Mouse (Mus musculus): Measurements from ENCODE around the gene H2-DMb1. TPM values are rescaled to one million over a fixed set of nuclear protein-coding genes. Genes with fewer than 3 reads are reported as not detected.
A peak's percentile ranks its signal among the peaks of the same experiment; 100 is the strongest.

H2-DMb1 gene
- total and polyA plus RNA-seq, 3 experiments, result 60.7 to 147 (median 102) TPM

DNA sequence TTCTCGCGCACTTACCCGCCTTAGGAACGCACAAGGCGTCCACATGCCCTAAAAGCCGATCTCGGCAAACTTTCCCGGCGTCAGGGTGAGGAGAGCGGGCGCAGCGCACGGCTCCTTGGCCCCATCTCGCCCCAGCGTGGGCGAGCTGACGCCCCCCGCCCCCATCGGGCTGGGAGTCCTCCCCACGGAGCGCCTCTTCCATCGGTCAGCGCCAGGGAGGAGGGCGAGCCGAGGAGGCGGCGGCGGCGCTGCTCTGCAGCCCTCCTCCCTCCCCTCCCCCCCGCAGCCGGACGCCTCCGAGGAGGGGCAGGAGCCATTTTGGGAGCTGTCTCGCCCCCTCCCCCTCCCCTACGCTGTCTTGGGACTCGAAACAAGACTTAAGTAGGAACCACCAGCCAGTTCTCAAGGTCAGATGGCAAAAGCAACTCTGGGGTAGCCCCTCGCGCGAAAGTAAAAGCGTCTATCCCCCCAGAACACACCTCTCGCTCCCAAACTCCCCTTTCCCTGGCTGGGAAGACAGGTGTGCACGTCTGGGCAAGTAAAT lies 32.6 kb upstream of the H2-DMb1 start:
- H3K36me3 ChIP-seq (replicated peaks in 1 of 2; ENCODE audit: control insufficient read depth in 1 of 2, insufficient read depth in 1 of 2, low read length in 1 of 2), result peaks cover 34 to 43% of the 10 kb centered on the region in 2 experiments
- H3K27ac ChIP-seq (ENCODE audit: insufficient read depth, low read depth), result peak overlapping the region; percentile 98
- peak overlapping the region; percentile 99 for H3K9ac ChIP-seq (ENCODE audit: insufficient read depth, low read depth)
- peaks cover 49% of the 10 kb centered on the region for H3K79me2 ChIP-seq (replicated peaks; ENCODE audit: control insufficient read depth, extremely low read depth, insufficient read depth, poor library complexity, severe bottlenecking)
- H3K4me3 ChIP-seq (replicated peaks in 1 of 3; ENCODE audit: low read depth in 2 of 3, low read length in 2 of 3, poor library complexity in 1 of 3), result peak overlapping the region; percentile 88 to 100 (median 93)
- no peaks in the 10 kb centered on the region for H3K27me3 ChIP-seq (replicated peaks)
- dilution Hi-C loops (cut with MboI; ENCODE audit: extremely low pct_ligation_motif_present, extremely low pct_unique_long_range_greater_than_20kb, low sequenced_read_pairs), result no loop called here
- in situ Hi-C loops (cut with MboI; ENCODE audit: low pct_ligation_motif_present, low pct_unique_long_range_greater_than_20kb, low sequenced_read_pairs), result no loop called here
- no peaks in the 10 kb centered on the region for H3K9me3 ChIP-seq (replicated peaks; ENCODE audit: low read length)
- DNase-seq (ENCODE audit: extremely low read depth), result peak; percentile 89
- 0 out of 2 replicates have a peak, but pooled peaks have one; percentile 9 for TF ChIP-seq MAFK (IDR thresholded peaks at IDR 0.05; ENCODE audit: insufficient replicate concordance, low read length)
- no peak for TF ChIP-seq GABPA (IDR thresholded peaks at IDR 0.05; ENCODE audit: insufficient replicate concordance, low read depth, low read length)
- peak; percentile 81 for TF ChIP-seq MEF2A (IDR thresholded peaks at IDR 0.05; ENCODE audit: borderline replicate concordance, low read depth, low read length)
- peak; percentile 47; the same call in 1 of the 2 replicates for TF ChIP-seq HCFC1 (IDR thresholded peaks at IDR 0.05; ENCODE audit: low read depth, low read length)
- TF ChIP-seq ZNF384 (IDR thresholded peaks at IDR 0.05; ENCODE audit: low read depth, low read length), result no peak
- no peak for TF ChIP-seq MYC (IDR thresholded peaks at IDR 0.05; ENCODE audit: low read depth, low read length)
- no peak for TF ChIP-seq EP300 (IDR thresholded peaks at IDR 0.05; ENCODE audit: low read length)
- TF ChIP-seq SIN3A (IDR thresholded peaks at IDR 0.05; ENCODE audit: low read length), result peak; percentile 44; the same call in 1 of the 2 replicates
- TF ChIP-seq TBP (conservative IDR thresholded peaks at IDR 0.05; ENCODE audit: low read depth, low read length), result peak; percentile 72; the same call in 1 of the 2 replicates
- no peak for TF ChIP-seq ZKSCAN1 (IDR thresholded peaks at IDR 0.05; ENCODE audit: borderline replicate concordance, low read depth, low read length)
- TF ChIP-seq MAX (IDR thresholded peaks at IDR 0.05; ENCODE audit: low read length), result peak; percentile 43; the same call in 1 of the 2 replicates
- peak; percentile 57 for TF ChIP-seq ETS1 (conservative IDR thresholded peaks at IDR 0.05; ENCODE audit: low read depth, low read length)
- TF ChIP-seq CHD2 (IDR thresholded peaks at IDR 0.05; ENCODE audit: low read length), result peak; percentile 95
- TF ChIP-seq MXI1 (IDR thresholded peaks at IDR 0.05; ENCODE audit: low read depth, low read length), result peak; percentile 84
- TF ChIP-seq MAZ (IDR thresholded peaks at IDR 0.05; ENCODE audit: low read depth, low read length), result peak; percentile 96
- peak; percentile 35; the same call in 1 of the 2 replicates for TF ChIP-seq BHLHE40 (IDR thresholded peaks at IDR 0.05; ENCODE audit: low read depth, low read length)
- peak; percentile 67; the same call in 1 of the 2 replicates for TF ChIP-seq IRF4 (IDR thresholded peaks at IDR 0.05; ENCODE audit: low read depth, low read length)
- TF ChIP-seq POLR2AphosphoS2 (IDR thresholded peaks at IDR 0.05; ENCODE audit: low read depth, low read length), result peak; percentile 78
- peak; percentile 76 for TF ChIP-seq POLR2A (IDR thresholded peaks at IDR 0.05; ENCODE audit: low read depth, low read length)
- peak; percentile 83 for TF ChIP-seq TCF12 (IDR thresholded peaks at IDR 0.05; ENCODE audit: low read depth, low read length)
- TF ChIP-seq ZMIZ1 (IDR thresholded peaks at IDR 0.05; ENCODE audit: low read depth, low read length), result peak; percentile 41
- TF ChIP-seq JUN (IDR thresholded peaks at IDR 0.05; ENCODE audit: insufficient read depth, low read depth, low read length), result no peak
- no peak for TF ChIP-seq USF2 (conservative IDR thresholded peaks at IDR 0.05; ENCODE audit: low read depth, low read length)
- TF ChIP-seq NELFE (IDR thresholded peaks at IDR 0.05; ENCODE audit: low read depth, low read length), result peak; percentile 78
- TF ChIP-seq NRF1 (IDR thresholded peaks at IDR 0.05; ENCODE audit: low read depth, low read length), result peak; percentile 54
- peak; percentile 91; the same call in 1 of the 2 replicates for TF ChIP-seq CHD1 (IDR thresholded peaks at IDR 0.05; ENCODE audit: low read depth, low read length)
- TF ChIP-seq SMC3 (IDR thresholded peaks at IDR 0.05; ENCODE audit: low read depth, low read length), result no peak
- no peak for TF ChIP-seq ZC3H11A (IDR thresholded peaks at IDR 0.05; ENCODE audit: low read depth, low read length)
- H3K4me2 ChIP-seq (ENCODE audit: insufficient read depth, low read depth, poor library complexity, severe bottlenecking), result peak overlapping the region; percentile 24
- peaks cover 8 to 28% of the 10 kb centered on the region in 2 experiments for H3K4me1 ChIP-seq (ENCODE audit: control insufficient read depth in 1 of 2, insufficient read depth in 2 of 2)
